ENCODE assay signal across 8 mouse cellular contexts in genomic region chr12:76368790-76369205, GRCm38 (mm10). TPM values are rescaled to one million over a fixed set of nuclear protein-coding genes. Genes with fewer than 3 reads are reported as not detected.
DNase-seq lines count a peak whose midpoint lies in the region; ATAC-seq lines count a peak whose summit lies in the region.

No protein-coding gene starts in this region.

- WGBS in heart, embryonic 11.5 days (ENCODE audit: insufficient replicate concordance), result 1% methylated on average over 24 of the region's 26 CpGs
- under 1% methylated on average over 17 of the region's 26 CpGs for WGBS in forebrain, embryonic 13.5 days
- WGBS in limb, embryonic 15.5 days, result under 1% methylated on average over 25 of the region's 26 CpGs
- under 1% methylated on average over 21 of the region's 26 CpGs for WGBS in neural tube, embryonic 13.5 days

- no peaks in the 10 kb centered on the region for H3K36me3 ChIP-seq in heart, embryonic 11.5 days (ENCODE audit: control insufficient read depth, insufficient read depth, low read length)
- no peaks in the 10 kb centered on the region for H3K36me3 ChIP-seq in forebrain, embryonic 13.5 days (ENCODE audit: poor library complexity, severe bottlenecking)
- H3K36me3 ChIP-seq in limb, embryonic 15.5 days, result no peaks in the 10 kb centered on the region
- no peaks in the 10 kb centered on the region for H3K36me3 ChIP-seq in neural tube, embryonic 13.5 days

- H3K4me3 ChIP-seq in heart, embryonic 11.5 days (ENCODE audit: low read depth, low read length), result peak overlapping the region; percentile 99
- peak overlapping the region; percentile 88 for H3K4me3 ChIP-seq in forebrain, embryonic 13.5 days
- peak overlapping the region; percentile 98 for H3K4me3 ChIP-seq in limb, embryonic 15.5 days
- peak overlapping the region; percentile 84 for H3K4me3 ChIP-seq in neural tube, embryonic 13.5 days

- H3K4me2 ChIP-seq in heart, embryonic 11.5 days, result peak overlapping the region; percentile 95
- H3K4me2 ChIP-seq in forebrain, embryonic 13.5 days, result peak overlapping the region; percentile 84
- H3K4me2 ChIP-seq in limb, embryonic 15.5 days, result peak overlapping the region; percentile 73
- H3K4me2 ChIP-seq in neural tube, embryonic 13.5 days, result peak overlapping the region; percentile 86

- peak; percentile 20; the same call in 1 of the 2 replicates for ATAC-seq in heart, embryonic 11.5 days (replicated peaks; ENCODE audit: insufficient number of reproducible peaks, low FRiP score, low TSS enrichment)
- peak; percentile 57 for ATAC-seq in forebrain, embryonic 13.5 days
- peak; percentile 31; the same call in 1 of the 2 replicates for ATAC-seq in limb, embryonic 15.5 days (ENCODE audit: insufficient number of reproducible peaks, low FRiP score, low TSS enrichment, low read depth)
- peak; percentile 59 for ATAC-seq in neural tube, embryonic 13.5 days (ENCODE audit: low read depth)

- peaks cover 40% of the 10 kb centered on the region for H3K4me1 ChIP-seq in heart, embryonic 11.5 days (ENCODE audit: control insufficient read depth, insufficient read depth, low read length)
- peaks cover 46% of the 10 kb centered on the region for H3K4me1 ChIP-seq in forebrain, embryonic 13.5 days
- H3K4me1 ChIP-seq in limb, embryonic 15.5 days, result peaks cover 42% of the 10 kb centered on the region
- peaks cover 49% of the 10 kb centered on the region for H3K4me1 ChIP-seq in neural tube, embryonic 13.5 days (replicated peaks)

- H3K9ac ChIP-seq in heart, embryonic 11.5 days (ENCODE audit: low read depth, low read length), result peak overlapping the region; percentile 99
- peak overlapping the region; percentile 99 for H3K9ac ChIP-seq in forebrain, embryonic 13.5 days
- peak overlapping the region; percentile 99 for H3K9ac ChIP-seq in limb, embryonic 15.5 days
- H3K9ac ChIP-seq in neural tube, embryonic 13.5 days, result peak overlapping the region; percentile 97

- H3K27me3 ChIP-seq in heart, embryonic 11.5 days (ENCODE audit: control insufficient read depth, insufficient read depth, low read length), result no peaks in the 10 kb centered on the region
- H3K27me3 ChIP-seq in forebrain, embryonic 13.5 days, result no peaks in the 10 kb centered on the region
- H3K27me3 ChIP-seq in limb, embryonic 15.5 days, result no peaks in the 10 kb centered on the region
- no peaks in the 10 kb centered on the region for H3K27me3 ChIP-seq in neural tube, embryonic 13.5 days

- intact Hi-C loops in heart, postnatal 10 days (cut with DNase I), result no loop called here

- DNase-seq in heart, postnatal 10 days, result no peak
- DNase-seq in 416B (ENCODE audit: low read depth), result peak; percentile 62
- peak; percentile 64 for DNase-seq in ZHBTc4 (ENCODE audit: low read depth, low spot score)
- DNase-seq in frontal cortex, postnatal 14 days (ENCODE audit: low spot score in 2 of 2), result no peak

- H3K27ac ChIP-seq in heart, embryonic 11.5 days (ENCODE audit: low read depth, low read length), result peak overlapping the region; percentile 100
- peak overlapping the region; percentile 98 for H3K27ac ChIP-seq in forebrain, embryonic 13.5 days
- peak overlapping the region; percentile 100 for H3K27ac ChIP-seq in limb, embryonic 15.5 days
- H3K27ac ChIP-seq in neural tube, embryonic 13.5 days (replicated peaks), result peak overlapping the region; percentile 98

- no peaks in the 10 kb centered on the region for H3K9me3 ChIP-seq in heart, embryonic 11.5 days (replicated peaks; ENCODE audit: control insufficient read depth, low read length)
- no peaks in the 10 kb centered on the region for H3K9me3 ChIP-seq in forebrain, embryonic 13.5 days (replicated peaks)
- no peaks in the 10 kb centered on the region for H3K9me3 ChIP-seq in limb, embryonic 15.5 days
- H3K9me3 ChIP-seq in neural tube, embryonic 13.5 days, result no peaks in the 10 kb centered on the region

RNA-seq across cellular contexts. Expression of gene Zbtb25, which starts 0.6 kb away (rescaled TPM):
- polyA plus RNA-seq in heart, embryonic 11.5 days (2014; fragmentation: Nextera tagmentation; extraction: Ambion mirVana), result 15.3 and 16.3 TPM in 2 replicates
- 10 to 100 TPM in 1 of 2 experiments, 1 to 10 TPM in 1; 8.5 to 12.2 TPM for total RNA-seq in heart, postnatal 10 days (2021)
- 18.4 and 18.5 TPM in 2 replicates for polyA plus RNA-seq in forebrain, embryonic 13.5 days (2015; fragmentation: Nextera tagmentation; extraction: Ambion mirVana)
- polyA plus RNA-seq in limb, embryonic 15.5 days (2015; fragmentation: Nextera tagmentation; extraction: Ambion mirVana), result 16.9 and 18.1 TPM in 2 replicates
- 15.6 and 18.2 TPM in 2 replicates for polyA plus RNA-seq in neural tube, embryonic 13.5 days (2015; fragmentation: Nextera tagmentation; extraction: Ambion mirVana)

RNA-seq across cellular contexts. Expression of gene Zbtb1, which starts 1.3 kb away (rescaled TPM):
- polyA plus RNA-seq in heart, embryonic 11.5 days (2014; fragmentation: Nextera tagmentation; extraction: Ambion mirVana), result 10.2 and 10.5 TPM in 2 replicates
- 1 to 10 TPM; 5.8 to 6.7 TPM for total RNA-seq in heart, postnatal 10 days (2021)
- 5.5 and 5.6 TPM in 2 replicates for polyA plus RNA-seq in forebrain, embryonic 13.5 days (2015; fragmentation: Nextera tagmentation; extraction: Ambion mirVana)
- polyA plus RNA-seq in limb, embryonic 15.5 days (2015; fragmentation: Nextera tagmentation; extraction: Ambion mirVana), result 9.6 and 10.0 TPM in 2 replicates
- 4.7 and 5.1 TPM in 2 replicates for polyA plus RNA-seq in neural tube, embryonic 13.5 days (2015; fragmentation: Nextera tagmentation; extraction: Ambion mirVana)

RNA-seq across cellular contexts. Expression of gene Hspa2, which starts 35.2 kb away (rescaled TPM):
- polyA plus RNA-seq in heart, embryonic 11.5 days (2014; fragmentation: Nextera tagmentation; extraction: Ambion mirVana), result 19.5 and 20.6 TPM in 2 replicates
- total RNA-seq in heart, postnatal 10 days (2021), result 10 to 100 TPM in 1 of 2 experiments, 1 to 10 TPM in 1; 9.9 to 11.7 TPM
- 4.9 and 5.2 TPM in 2 replicates for polyA plus RNA-seq in forebrain, embryonic 13.5 days (2015; fragmentation: Nextera tagmentation; extraction: Ambion mirVana)
- 11.8 and 13.0 TPM in 2 replicates for polyA plus RNA-seq in limb, embryonic 15.5 days (2015; fragmentation: Nextera tagmentation; extraction: Ambion mirVana)
- 4.6 and 6.1 TPM in 2 replicates for polyA plus RNA-seq in neural tube, embryonic 13.5 days (2015; fragmentation: Nextera tagmentation; extraction: Ambion mirVana)

RNA-seq across cellular contexts. Expression of gene Akap5, which starts 44.1 kb away (rescaled TPM):
- polyA plus RNA-seq in heart, embryonic 11.5 days (2014; fragmentation: Nextera tagmentation; extraction: Ambion mirVana), result 8.5 and 8.8 TPM in 2 replicates
- 1 to 10 TPM; 3.7 to 7.2 TPM for total RNA-seq in heart, postnatal 10 days (2021)
- polyA plus RNA-seq in forebrain, embryonic 13.5 days (2015; fragmentation: Nextera tagmentation; extraction: Ambion mirVana), result 4.5 and 5.3 TPM in 2 replicates
- 1.0 and 1.2 TPM in 2 replicates for polyA plus RNA-seq in limb, embryonic 15.5 days (2015; fragmentation: Nextera tagmentation; extraction: Ambion mirVana)
- polyA plus RNA-seq in neural tube, embryonic 13.5 days (2015; fragmentation: Nextera tagmentation; extraction: Ambion mirVana), result 7.4 and 7.6 TPM in 2 replicates

RNA-seq across cellular contexts. Expression of gene Ppp1r36, which starts 48.5 kb away (rescaled TPM):
- polyA plus RNA-seq in heart, embryonic 11.5 days (2014; fragmentation: Nextera tagmentation; extraction: Ambion mirVana), result 2.8 and 3.7 TPM in 2 replicates
- 1 to 10 TPM in 1 of 2 experiments, under 1 TPM in 1; 0.79 to 1.0 TPM for total RNA-seq in heart, postnatal 10 days (2021)
- 0.71 and 1.2 TPM in 2 replicates for polyA plus RNA-seq in forebrain, embryonic 13.5 days (2015; fragmentation: Nextera tagmentation; extraction: Ambion mirVana)
- polyA plus RNA-seq in limb, embryonic 15.5 days (2015; fragmentation: Nextera tagmentation; extraction: Ambion mirVana), result 3.4 and 4.0 TPM in 2 replicates
- polyA plus RNA-seq in neural tube, embryonic 13.5 days (2015; fragmentation: Nextera tagmentation; extraction: Ambion mirVana), result 0.17 and 1.2 TPM in 2 replicates

Comparison
In these comparisons a context has a peak if more than half of its experiments do, and no peak if none do; other contexts are left out.
1. DNase-seq: peak in 416B (single experiment) and ZHBTc4 (single experiment); none in heart, postnatal 10 days (0 of 2) and frontal cortex, postnatal 14 days (0 of 2).
2. Peak in every context shown above with its lines, with median percentiles within 50 percentile points of each other: ATAC-seq, H3K27ac ChIP-seq, H3K4me2 ChIP-seq, H3K4me3 ChIP-seq and H3K9ac ChIP-seq.